Mouse (Mus musculus) stomach, embryonic 14.5 days (tissue): Measurements from ENCODE around the gene Stoml2. TPM values are rescaled to one million over a fixed set of nuclear protein-coding genes. Genes with fewer than 3 reads are reported as not detected.

Experiments used
- ATAC-seq: fragments of 200-750 bp; cut with Nextera tagmentation; 2 replicates; pipeline ENCODE4 v1.8.0; 2017; ENCODE audit warnings: low read depth, moderate TSS enrichment; ENCODE audit not compliant: insufficient number of reproducible peaks, insufficient read depth, low FRiP score
- H3K27ac ChIP-seq: fragments of 300-500 bp; sonication (generic); 2 replicates; pipeline ENCODE4 v1.5.1; 2014; ENCODE audit warnings: mild to moderate bottlenecking, low read length, moderate library complexity, mixed read lengths
- H3K27me3 ChIP-seq: fragments of 300-500 bp; sonication (generic); 2 replicates; pipeline ENCODE4 v1.6.1; 2014; ENCODE audit warnings: low read length, control low read depth, mixed read lengths; ENCODE audit not compliant: control insufficient read depth, insufficient read depth
- H3K36me3 ChIP-seq: fragments of 300-500 bp; sonication (generic); 2 replicates; pipeline ENCODE4 v1.6.1; 2014; ENCODE audit warnings: mild to moderate bottlenecking, control low read depth, low read length, moderate library complexity, mixed read lengths; ENCODE audit not compliant: control insufficient read depth, insufficient read depth
- H3K4me1 ChIP-seq: fragments of 300-500 bp; sonication (generic); 2 replicates; pipeline ENCODE4 v1.6.1; 2014; ENCODE audit warnings: low read length, control low read depth, mixed read lengths; ENCODE audit not compliant: control insufficient read depth, insufficient read depth
- H3K4me2 ChIP-seq: fragments of 300-500 bp; sonication (generic); replicated peaks from 2 replicates; pipeline ENCODE4 v1.6.1; 2014; ENCODE audit warnings: low read depth, low read length, control low read depth
- H3K4me3 ChIP-seq: fragments of 300-500 bp; sonication (generic); 2 replicates; pipeline ENCODE4 v1.5.1; 2014; ENCODE audit warnings: low read depth, low read length, control low read depth
- H3K9ac ChIP-seq: fragments of 300-500 bp; sonication (generic); replicated peaks from 2 replicates; pipeline ENCODE4 v1.6.1; 2014; ENCODE audit warnings: low read depth, mild to moderate bottlenecking, control low read depth, low read length, moderate library complexity, mixed read lengths
- H3K9me3 ChIP-seq: fragments of 300-500 bp; sonication (generic); 2 replicates; pipeline ENCODE4 v1.6.1; 2016; ENCODE audit warnings: low read depth, low read length, control low read depth; ENCODE audit not compliant: control insufficient read depth
- WGBS: fragments of 180-500 bp; shearing (Covaris S2); extraction: QIAGEN DNeasy Blood & Tissue Kit; methylation state at CpG from one replicate; pipeline ENCODE4 v1.1.7; 2014; 5-methylcytosine and 5-hydroxymethylcytosine counted together
- polyA plus RNA-seq: library from polyadenylated mRNA; unstranded; fragments of >200 nt; fragmentation: Nextera tagmentation; extraction: Ambion mirVana; gene quantifications from 2 replicates; pipeline ENCODE4 v1.2.1, GENCODE M21; 2014

The Stoml2 gene
- polyA plus RNA-seq, 1 experiment from 2014 or later = 302 TPM

DNA sequence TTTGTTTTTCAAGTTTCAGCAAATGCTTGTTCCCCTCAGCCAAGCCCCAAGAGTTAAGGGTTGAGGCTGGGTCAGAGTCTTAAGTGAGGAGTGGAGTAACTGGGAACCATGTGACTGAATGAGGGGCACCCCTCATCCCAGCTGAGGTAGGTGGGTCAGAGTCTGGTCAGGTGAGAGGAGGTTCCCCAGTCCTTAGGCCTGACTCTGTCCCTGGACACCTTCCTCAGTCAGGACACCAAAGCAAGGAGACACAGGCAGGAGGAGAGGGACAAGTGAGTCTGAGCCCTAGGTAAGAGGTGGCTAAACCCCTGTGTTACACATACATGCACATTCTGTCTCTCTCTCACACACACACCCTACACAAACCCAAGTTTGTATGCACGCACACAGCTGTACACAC is 991 bp upstream of the Stoml2 start:
- H3K9ac ChIP-seq = no peak overlapping the region
- no peak for ATAC-seq
- H3K4me2 ChIP-seq = no peak overlapping the region
- H3K27me3 ChIP-seq = no peaks in the 10 kb centered on the region
- no peak overlapping the region for H3K27ac ChIP-seq
- WGBS = 100% methylated on average over 1 of the region's 1 CpGs
- H3K36me3 ChIP-seq = peaks cover 44% of the 10 kb centered on the region
- H3K9me3 ChIP-seq = no peaks in the 10 kb centered on the region
- no peak overlapping the region for H3K4me3 ChIP-seq
- H3K4me1 ChIP-seq = peaks cover 10% of the 10 kb centered on the region; the same call in 1 of the 2 replicates

DNA sequence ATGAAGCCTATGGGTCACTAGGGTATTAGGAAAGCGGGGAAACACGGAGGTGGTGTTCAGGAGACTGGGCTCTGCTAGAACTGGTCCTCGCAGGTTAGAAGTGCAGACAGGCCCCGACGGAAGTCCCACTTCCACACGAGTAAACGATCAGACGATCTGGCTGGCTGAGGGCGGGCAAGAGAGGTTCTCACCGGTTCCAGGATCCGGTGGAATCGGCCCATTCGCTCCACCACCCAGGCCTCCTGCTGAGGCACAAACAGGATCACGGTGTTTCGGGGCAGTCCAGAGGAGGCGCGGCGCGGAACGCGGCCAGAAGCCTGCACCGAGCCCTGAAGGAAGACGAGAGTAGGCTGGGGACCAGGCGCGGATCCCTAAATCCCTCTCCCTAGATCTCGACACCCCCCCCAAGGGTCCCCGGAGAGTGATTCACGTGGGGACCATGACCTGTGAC is 705 bp downstream of the Stoml2 start:
- Histone ChIP-seq H3K27ac (peak overlapping the region; percentile 87), H3K9ac (peak overlapping the region; percentile 85), H3K4me2 (peak overlapping the region; percentile 94), H3K9me3 (no peaks in the 10 kb centered on the region), H3K27me3 (no peaks in the 10 kb centered on the region), H3K4me1 (peaks cover 10% of the 10 kb centered on the region; the same call in 1 of the 2 replicates), H3K36me3 (peaks cover 48% of the 10 kb centered on the region), H3K4me3 (peak overlapping the region; percentile 82)
- WGBS = 1% methylated on average over 28 of the region's 28 CpGs
- peak; percentile 56 for ATAC-seq

DNA sequence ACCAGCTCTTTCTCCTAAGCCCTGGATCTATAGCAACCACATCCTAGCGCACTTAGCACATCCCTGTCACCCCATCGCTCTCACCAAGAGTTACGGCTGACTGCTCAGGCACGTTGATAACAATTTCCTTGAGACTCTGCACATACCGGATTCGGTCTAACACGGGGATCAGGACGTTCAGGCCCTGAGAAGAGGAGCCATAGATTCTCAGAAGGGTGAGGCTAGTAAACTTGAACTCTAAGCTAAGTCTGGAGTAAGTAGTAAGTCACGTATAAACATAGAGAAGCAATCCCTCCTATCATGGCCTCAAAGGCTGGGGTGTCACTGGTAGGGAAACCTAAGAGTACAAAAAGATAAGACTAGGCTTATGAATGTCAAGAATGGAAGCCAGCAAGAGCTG is 1.2 kb downstream of the Stoml2 start:
- H3K27ac ChIP-seq = peak overlapping the region; percentile 87; the same call in 1 of the 2 replicates
- no peak for ATAC-seq
- H3K4me2 ChIP-seq = peak overlapping the region; percentile 94
- 75% methylated on average over 9 of the region's 9 CpGs for WGBS
- peak overlapping the region; percentile 82 for H3K4me3 ChIP-seq
- peaks cover 48% of the 10 kb centered on the region for H3K36me3 ChIP-seq
- no peaks in the 10 kb centered on the region for H3K27me3 ChIP-seq
- H3K4me1 ChIP-seq = peaks cover 10% of the 10 kb centered on the region; the same call in 1 of the 2 replicates
- peak overlapping the region; percentile 85 for H3K9ac ChIP-seq
- H3K9me3 ChIP-seq = no peaks in the 10 kb centered on the region

DNA sequence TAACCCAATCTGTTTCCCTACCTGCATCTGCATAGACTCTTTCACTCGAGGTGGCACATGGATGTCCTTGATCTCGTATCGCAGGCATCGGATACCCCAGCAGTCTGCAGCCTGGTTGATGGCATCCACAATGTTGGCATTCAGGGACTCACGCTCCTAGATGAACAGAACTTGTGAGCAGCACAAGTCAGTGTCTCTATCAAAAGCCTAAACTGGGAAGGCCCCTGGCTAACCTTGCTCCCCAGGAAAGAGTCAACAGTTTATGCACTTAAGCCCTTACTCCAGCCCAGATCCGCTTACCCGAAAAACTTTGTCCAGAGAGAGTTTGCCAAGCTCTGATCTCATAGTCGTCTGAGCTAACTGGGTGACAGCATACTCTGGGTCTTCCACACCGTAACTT is 1.8 kb downstream of the Stoml2 start:
- no peak overlapping the region for H3K27ac ChIP-seq
- ATAC-seq = no peak
- no peak overlapping the region for H3K9ac ChIP-seq
- peak overlapping the region; percentile 94; the same call in 1 of the 2 replicates for H3K4me2 ChIP-seq
- H3K9me3 ChIP-seq = no peaks in the 10 kb centered on the region
- no peaks in the 10 kb centered on the region for H3K27me3 ChIP-seq
- 91% methylated on average over 9 of the region's 9 CpGs for WGBS
- peaks cover 12% of the 10 kb centered on the region; the same call in 1 of the 2 replicates for H3K4me1 ChIP-seq
- H3K4me3 ChIP-seq = no peak overlapping the region
- peaks cover 47% of the 10 kb centered on the region for H3K36me3 ChIP-seq

DNA sequence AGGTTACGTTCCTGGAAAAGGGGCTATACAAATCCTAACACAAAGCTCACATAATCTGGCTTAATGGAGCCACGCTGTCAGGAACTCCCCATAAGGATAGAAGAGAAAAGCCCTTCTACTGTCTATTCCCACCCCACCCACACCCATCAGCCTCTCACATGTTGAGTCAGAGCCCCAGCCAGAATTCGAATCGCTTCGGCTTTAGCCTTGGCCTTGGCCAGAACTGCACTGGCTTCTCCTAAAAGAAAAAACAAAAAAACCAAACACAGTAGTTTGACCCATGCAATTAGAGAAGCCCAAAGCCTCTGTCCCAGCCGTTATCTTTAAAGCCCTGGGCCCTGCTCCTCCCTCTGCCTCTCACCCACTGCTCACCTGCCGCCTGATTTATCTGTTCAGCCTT is 2.4 kb downstream of the Stoml2 start:
- Histone ChIP-seq H3K27me3 (no peaks in the 10 kb centered on the region), H3K27ac (no peak overlapping the region), H3K36me3 (peaks cover 40% of the 10 kb centered on the region), H3K4me2 (no peak overlapping the region), H3K9me3 (no peaks in the 10 kb centered on the region), H3K4me1 (peaks cover 13% of the 10 kb centered on the region; the same call in 1 of the 2 replicates), H3K9ac (no peak overlapping the region), H3K4me3 (no peak overlapping the region)
- WGBS = 95% methylated on average over 7 of the region's 7 CpGs
- no peak for ATAC-seq

DNA sequence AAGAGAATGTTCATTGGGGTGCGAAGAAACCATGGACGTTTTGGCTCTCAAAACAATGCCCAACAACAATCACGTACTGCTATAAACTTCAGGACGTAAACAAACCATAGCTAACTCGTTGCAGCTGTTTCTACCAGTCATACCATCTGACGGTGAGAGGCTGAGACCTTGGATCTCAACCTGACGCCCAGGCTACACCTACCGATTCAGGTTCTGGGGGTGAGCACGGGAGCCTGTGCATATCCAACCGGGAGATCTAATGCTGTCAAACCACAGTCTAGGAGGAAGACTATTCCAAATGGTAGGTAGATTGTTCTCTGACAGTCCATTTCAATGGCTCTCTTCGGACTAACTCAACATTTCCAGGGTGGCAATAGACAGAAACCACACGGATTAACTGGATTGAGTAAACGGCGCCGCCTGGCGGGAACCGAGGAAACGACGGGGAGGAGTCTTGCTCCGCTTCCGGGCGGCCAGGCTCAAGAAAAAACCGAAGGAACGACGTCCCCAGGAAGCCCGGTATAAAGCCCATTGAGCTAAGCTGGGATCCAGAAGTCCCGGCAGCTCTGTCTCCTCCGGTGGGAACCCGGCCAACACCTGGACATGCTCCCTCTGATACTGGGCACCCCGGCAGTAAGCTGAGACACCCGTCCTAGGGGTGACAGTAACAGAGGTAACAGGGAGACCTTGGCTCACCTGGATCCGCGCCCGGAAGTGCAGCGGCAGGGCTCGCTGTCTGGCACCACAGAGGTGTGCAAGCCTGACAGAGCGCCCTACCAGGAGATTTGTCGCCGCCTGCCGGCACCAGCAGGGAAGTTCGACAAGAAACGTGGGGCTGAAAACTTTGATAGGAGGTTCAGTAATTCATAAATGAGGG is 6.2 kb downstream of the Stoml2 start, which contains the start of gene Pigo:
Pigo (minus strand) TSS at position 736 of the 877 bp plus-strand sequence.
- Histone ChIP-seq H3K27ac (peak within 1 kb of the TSS; percentile 88), H3K9me3 (no peaks in the 10 kb centered on the region), H3K4me2 (peak within 1 kb of the TSS; percentile 83), H3K4me3 (peak within 1 kb of the TSS; percentile 59), H3K4me1 (peaks cover 6% of the 10 kb centered on the region; the same call in 1 of the 2 replicates), H3K36me3 (peaks cover 39% of the 10 kb centered on the region), H3K9ac (peak within 1 kb of the TSS; percentile 34), H3K27me3 (no peaks in the 10 kb centered on the region)
- WGBS = 7% methylated on average over 42 of the region's 42 CpGs
- ATAC-seq = peak; percentile 93

DNA sequence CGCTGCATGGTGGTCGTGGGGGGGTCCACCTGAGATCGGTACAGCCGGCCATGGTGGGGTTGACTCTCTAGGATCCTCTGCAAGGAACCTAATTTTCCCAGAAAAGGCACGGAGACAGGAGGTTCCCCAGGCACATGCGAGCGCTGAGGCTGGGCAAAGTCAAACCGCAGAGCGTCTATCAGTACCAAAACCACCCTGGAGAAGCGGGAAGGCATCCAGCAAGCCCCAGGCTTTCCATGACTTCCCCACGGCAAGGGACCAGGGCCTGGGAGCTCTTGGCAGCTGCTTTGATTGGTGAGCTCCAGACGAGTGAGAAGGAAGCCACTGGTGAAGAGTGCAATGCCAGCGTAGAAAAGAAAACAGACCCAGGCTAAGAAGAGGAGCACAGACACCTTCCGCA is 6.8 kb downstream of the Stoml2 start:
- H3K4me3 ChIP-seq = peak overlapping the region; percentile 59
- no peaks in the 10 kb centered on the region for H3K27me3 ChIP-seq
- peak overlapping the region; percentile 83 for H3K4me2 ChIP-seq
- H3K36me3 ChIP-seq = peaks cover 41% of the 10 kb centered on the region
- peaks cover 3% of the 10 kb centered on the region; the same call in 1 of the 2 replicates for H3K4me1 ChIP-seq
- H3K9me3 ChIP-seq = no peaks in the 10 kb centered on the region
- WGBS = 77% methylated on average over 14 of the region's 14 CpGs
- peak overlapping the region; percentile 34; the same call in 1 of the 2 replicates for H3K9ac ChIP-seq
- no peak overlapping the region for H3K27ac ChIP-seq
- no peak for ATAC-seq

DNA sequence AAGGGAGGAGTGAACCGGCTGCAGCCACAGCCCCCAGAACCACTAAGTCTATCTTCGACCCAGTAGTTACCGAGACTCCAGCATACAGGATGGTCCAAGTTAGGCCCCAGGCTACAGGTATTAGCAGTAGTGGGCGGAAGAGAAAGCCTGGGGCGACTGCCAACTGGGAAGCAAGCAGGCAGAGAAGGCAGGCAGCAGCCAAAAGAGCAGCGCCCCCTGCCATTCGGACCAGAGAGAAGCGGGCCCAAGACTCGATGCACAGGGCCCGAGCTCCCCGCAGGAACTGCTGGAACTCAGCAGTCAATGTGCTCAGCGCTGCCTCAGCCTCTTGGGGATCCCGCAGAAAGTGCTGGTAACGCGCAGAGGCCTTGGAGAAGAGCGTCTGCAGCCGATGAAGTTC is 10.2 kb downstream of the Stoml2 start:
- ATAC-seq = no peak
- H3K9ac ChIP-seq = no peak overlapping the region
- WGBS = 81% methylated on average over 17 of the region's 17 CpGs
- peaks cover 3% of the 10 kb centered on the region; the same call in 1 of the 2 replicates for H3K4me1 ChIP-seq
- H3K27ac ChIP-seq = no peak overlapping the region
- no peak overlapping the region for H3K4me3 ChIP-seq
- peaks cover 22% of the 10 kb centered on the region; the same call in 1 of the 2 replicates for H3K36me3 ChIP-seq
- no peak overlapping the region for H3K4me2 ChIP-seq
- no peaks in the 10 kb centered on the region for H3K27me3 ChIP-seq
- no peaks in the 10 kb centered on the region for H3K9me3 ChIP-seq
